Mouse (Mus musculus) left cerebral cortex, postnatal 4 days (tissue): Measurements from ENCODE around the gene Ttc29. TPM values are rescaled to one million over a fixed set of nuclear protein-coding genes. Genes with fewer than 3 reads are reported as not detected.
A peak's percentile ranks its signal among the peaks of the same experiment; 100 is the strongest.

Experiments used
- DNase-seq: peaks from one replicate; pipeline ENCODE4 v3.0.0-alpha.2; 2022
- intact Hi-C: fragments of 180-260 bp; cut with DNase I; formaldehyde crosslinking; loops from one replicate; pipeline ENCODE4 v1.15.1; 2025
- total RNA-seq, 2 experiments: library from RNA; stranded (reverse); gene quantifications; 2 replicates each; pipeline ENCODE4 v1.2.3; 2021

Ttc29 gene
- total RNA-seq, 2 experiments from 2014 or later, result 0.58 to 1.8 TPM

DNA sequence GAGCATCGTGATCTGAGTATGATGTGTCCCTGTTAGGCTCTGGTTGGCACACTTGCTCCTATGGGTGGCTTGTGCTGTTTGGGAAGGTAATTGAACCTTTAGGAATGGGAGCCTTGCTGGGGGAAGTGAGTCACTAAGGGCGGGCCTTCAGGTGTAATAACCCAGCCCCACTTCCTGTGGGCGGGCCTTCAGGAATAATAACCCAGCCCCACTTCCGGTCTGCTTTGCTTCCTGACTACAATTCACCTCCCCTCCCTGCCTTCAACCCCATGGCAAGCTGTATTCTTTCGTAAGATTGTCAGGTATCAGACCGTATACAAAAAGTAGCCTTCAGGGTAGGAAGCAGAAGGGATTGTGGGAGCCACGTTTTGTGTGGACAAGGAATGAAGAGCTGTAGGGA is 177.7 kb downstream of the Ttc29 start:
- intact Hi-C loops, result no loop called here
- DNase-seq, result no peak

DNA sequence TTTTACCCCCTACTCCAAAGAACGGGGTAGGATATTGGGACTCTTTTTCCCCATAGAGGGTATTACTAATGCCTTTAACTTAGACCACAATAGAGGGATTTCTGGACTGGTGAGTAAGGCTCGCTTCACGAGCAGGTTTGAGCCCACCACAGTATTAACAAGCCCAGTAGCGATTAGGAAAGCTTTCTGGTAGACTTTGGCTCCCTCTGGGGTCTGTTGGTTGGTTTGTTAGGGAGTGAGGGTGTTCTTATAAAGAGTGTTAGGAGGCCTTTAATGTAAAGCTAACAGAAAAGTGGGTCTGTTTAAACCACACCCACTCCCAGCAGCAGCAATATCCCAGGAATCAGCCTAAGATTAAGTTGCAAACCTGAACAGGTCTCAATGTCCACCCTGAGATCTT is 206.2 kb downstream of the Ttc29 start:
- DNase-seq, result no peak
- intact Hi-C loops, result no loop called here

DNA sequence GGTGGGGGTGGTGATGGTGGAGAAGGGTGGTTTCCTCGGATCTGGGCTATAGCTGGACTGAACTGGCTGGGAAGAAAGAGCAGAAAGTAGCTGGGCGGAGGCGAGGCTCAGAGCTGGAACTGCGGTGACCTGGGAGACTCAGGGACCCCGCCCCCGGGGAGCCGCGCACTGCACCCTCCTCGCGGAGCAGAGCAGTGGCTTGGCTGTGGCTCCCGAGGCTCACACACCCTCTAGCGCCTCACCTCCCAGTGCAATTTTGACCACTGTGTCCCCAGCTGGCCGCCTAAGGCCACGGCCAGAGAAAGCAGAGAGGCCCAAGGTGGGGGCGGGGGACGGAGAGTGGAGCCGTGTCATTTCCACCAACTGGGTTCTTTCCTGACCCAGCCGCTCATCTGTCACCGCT is 207.0 kb downstream of the Ttc29 start:
- DNase-seq, result peak; percentile 31
- intact Hi-C loops, result loop anchor here (5.0 kb wide), 1 partner anchor 183 kb away; no protein-coding TSS in a partner anchor

DNA sequence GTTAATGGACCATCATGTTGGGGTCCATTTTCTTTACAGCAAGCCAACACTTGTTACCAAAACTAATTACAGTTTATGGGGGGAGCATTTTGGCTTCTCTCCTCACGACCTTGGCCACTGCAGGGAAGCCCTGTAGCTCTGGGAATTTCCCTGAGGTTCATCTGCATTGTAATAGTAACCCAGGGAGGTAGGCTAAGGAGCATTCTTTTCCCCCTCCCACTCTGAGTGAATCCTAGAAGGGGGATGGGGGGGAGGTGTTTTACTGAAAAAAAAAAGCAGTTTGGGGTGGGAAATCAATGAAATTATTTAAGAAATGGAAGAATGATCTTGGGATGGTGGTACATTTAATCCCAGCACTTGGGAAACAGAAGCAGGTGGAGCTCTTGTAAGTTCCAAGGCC is 210.8 kb downstream of the Ttc29 start:
- DNase-seq, result no peak
- intact Hi-C loops, result loop anchor here (5.0 kb wide), 1 partner anchor 187 kb away; no protein-coding TSS in a partner anchor

DNA sequence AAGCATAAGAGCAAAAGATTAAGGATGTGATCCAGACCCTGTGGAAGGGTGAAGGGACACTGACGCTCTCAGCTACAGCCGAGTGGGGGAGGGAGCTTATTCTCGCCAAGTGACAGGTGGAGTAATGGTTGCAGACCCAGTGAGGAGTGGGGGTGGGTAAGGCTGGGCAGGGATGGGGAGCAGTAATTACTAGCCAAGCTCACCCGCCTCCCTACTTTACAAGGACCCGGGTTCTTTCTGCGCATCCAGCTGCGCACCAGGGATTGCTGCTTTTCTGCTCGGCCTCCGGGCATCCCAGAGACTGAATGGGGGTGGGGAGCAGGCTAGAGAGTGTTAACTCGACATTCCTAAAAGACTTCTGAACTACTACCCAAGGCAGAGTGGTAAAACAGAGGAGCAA is 213.4 kb downstream of the Ttc29 start:
- intact Hi-C loops, result no loop called here
- DNase-seq, result no peak

DNA sequence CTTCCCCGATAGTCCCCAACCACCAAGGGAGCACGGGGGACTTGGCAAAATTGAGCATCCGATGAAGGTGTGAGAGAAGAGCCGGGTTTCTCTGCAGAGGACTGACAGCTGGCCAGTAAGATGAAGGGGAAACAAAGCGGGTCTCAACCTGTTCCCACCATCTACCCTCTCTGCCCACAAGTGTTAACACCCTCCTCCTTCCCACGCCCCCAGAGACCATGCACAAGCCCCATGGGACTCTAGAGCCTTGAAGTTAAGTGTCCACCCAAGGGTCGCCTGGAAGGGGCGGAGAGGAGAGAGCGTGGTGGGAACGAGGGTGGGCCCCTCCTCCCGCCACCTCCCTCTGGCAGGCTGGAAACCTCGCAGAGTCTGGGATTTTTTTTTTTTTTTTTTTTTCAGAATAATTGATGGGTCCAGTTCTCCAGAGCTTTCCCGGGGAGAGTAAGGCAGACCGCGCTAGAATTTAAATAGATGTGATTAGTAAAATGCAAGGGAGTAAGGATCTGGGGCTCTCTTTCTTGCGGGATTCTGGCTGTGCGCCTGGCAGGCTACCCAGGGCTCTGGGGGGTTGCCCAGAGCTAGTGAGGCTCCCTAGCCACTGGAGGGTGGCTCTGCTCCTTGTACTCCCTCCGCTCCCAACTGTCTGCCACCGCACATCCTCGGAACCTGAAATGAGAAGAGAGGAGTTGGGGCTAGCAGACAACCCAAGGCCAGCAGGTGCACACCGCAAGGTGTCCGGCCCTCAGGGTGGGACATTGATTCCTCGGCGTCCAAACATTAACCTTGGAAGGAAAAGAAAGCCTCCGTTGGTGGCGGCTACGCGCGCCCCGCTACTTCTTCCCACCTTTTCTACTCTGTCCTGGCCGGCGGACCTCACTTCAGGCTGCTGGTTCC is 214.0 kb downstream of the Ttc29 start:
- intact Hi-C loops, result no loop called here

DNA sequence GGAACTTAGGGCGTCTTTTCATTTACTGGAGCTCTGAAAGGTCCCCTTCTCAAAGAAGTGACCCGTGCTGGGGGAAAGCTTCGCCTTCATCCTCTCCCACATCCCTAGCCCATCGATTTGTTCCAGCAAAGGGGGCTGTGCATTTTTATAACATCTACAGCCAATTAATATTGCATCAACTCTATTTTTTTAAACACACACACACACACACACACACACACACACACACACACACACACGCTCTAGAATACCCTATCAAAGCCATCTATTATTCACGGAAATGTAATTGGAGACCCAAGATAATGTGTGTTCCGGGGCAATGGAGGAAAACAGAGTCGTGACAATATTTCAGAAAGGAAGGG is 214.7 kb downstream of the Ttc29 start:
- intact Hi-C loops, result no loop called here
- no peak for DNase-seq

More for the DNA sequence above, 214.0 kb downstream of the Ttc29 start:
- no peak for DNase-seq

DNA sequence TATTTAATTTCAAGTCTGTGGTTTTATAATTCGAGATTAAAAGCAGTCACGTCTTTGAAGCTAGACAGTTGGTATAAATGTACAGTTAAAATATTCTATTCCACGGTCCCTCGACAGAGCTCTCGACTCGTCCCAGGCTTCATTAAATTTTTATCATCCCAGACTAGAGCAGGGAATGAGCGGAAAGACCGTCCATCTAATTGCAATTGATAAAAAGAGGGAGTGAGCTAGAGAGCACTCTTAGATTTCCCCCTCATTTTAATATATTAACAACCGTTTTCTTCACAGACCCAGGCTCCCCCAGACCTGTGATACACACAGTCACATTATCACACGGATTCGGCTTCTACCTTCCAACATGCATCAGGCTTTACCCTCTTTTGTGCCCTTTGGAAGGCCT is 215.1 kb downstream of the Ttc29 start:
- intact Hi-C loops, result no loop called here

DNA sequence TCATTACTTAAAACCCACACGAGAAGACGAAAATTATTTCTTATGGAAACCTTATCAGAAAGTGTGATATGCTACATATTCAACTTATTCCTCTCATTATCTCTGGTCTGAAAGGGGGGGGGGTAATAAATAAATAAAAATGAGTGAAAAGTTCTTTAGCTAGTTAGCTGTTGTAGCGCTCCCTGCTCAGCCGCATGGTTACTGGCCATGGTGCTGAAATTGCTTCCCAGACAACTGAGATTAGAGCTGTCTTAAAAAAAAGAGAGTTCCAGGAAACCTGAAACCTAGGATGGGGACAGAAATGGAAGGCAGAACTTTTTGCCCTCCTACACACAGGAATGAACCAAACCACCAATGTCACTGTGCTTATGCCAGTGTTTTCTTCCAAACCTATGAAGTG is 218.3 kb downstream of the Ttc29 start:
- DNase-seq, result peak; percentile 22
- intact Hi-C loops, result no loop called here

More for the DNA sequence above, 215.1 kb downstream of the Ttc29 start:
- DNase-seq, result no peak

DNA sequence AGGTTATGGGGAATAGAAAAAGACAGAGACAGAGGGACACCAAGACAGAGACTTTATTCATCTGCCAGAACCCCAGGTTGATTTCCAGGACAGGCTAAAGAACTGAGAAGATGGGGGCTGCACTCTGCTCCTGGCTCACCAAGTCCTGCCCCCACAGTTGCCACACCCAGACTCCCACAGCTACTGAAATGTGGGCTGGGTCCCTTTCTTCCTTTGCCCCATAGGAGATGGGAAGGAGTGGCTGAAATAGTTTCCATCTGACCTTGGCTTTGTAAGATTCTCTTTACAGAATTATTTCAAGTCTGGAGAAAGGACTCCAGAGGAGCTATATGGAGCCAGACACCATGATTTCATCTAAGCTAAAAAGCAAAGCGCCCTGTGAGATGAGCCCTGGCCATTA is 219.4 kb downstream of the Ttc29 start:
- intact Hi-C loops, result no loop called here
- no peak for DNase-seq

DNA sequence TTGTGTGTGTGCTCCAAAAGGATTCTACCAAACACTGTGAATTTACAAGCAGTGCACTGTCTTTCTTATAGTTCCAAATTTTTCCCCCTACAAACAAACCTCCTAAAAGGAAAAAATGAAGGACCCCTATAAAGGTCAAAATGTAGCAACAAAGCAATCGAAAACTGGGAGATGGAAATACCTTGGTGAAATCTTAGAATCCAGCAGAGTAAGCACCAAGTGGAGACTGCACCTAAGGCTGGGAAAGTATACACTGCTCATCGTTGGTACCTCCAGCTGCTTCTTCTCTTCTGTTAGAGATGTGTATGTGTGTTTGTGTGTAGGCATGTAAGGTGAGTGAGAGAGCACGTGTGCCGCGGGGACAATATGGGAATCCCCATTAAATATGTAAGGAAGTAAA is 220.2 kb downstream of the Ttc29 start:
- intact Hi-C loops, result no loop called here
- no peak for DNase-seq

DNA sequence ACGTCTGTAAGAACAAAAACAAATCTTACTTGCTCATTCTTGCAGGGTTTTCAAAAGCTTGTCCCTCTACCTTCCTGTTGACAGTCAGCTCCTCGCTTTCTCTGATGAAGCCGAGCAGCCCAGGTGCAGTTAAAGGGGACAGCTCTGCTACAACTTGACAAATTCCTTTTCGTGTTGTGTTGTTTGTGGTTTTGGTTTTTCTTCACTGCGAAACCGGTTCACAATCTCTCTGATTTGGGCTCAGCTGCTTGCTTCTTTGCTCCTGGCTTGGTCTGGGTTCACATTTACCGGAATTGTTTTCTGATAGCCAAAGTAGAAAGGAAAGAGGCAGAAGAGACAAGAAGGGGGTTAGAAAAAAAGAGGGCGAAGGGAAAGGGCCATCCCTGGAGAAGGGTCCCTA is 221.2 kb downstream of the Ttc29 start:
- no peak for DNase-seq
- intact Hi-C loops, result no loop called here

DNA sequence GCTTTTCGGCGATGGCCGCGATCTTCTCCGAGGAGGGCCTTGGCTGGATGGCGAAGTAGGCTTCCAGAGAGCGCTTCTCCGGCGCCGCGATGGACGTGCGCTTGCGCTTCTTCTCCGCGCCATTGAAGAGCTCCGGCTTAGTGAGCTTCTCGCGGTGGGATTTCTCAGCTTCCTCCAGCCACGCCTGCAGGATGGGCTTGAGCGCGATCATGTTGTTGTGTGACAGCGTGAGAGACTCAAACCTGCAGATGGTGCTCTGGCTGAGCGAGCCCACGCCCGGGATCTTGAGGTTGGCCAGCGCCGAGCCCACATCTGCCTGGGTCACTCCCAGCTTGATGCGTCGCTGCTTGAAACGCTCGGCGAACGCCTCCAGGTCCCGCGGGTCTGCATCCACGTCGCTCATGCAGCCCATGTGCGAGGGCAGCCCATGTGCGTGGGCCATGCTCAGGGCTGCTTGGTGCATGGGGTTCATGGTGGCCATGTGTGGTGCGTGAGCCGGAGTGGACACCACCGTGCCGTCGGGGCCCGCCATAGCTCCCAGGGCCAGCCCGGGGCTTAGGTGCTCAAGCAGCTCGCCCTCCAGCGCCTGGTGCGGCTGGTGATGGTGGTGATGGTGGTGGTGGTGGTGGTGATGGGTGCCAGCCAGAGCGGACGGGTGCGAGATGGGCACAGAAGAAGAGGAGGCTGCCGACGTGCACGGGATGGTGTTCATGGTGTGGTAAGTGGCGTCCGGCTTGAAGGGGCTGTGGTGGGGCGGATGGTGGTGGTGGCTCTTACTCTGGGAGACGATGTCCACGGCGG is 221.9 kb downstream of the Ttc29 start:
- peak; percentile 8 for DNase-seq
- intact Hi-C loops, result no loop called here

DNA sequence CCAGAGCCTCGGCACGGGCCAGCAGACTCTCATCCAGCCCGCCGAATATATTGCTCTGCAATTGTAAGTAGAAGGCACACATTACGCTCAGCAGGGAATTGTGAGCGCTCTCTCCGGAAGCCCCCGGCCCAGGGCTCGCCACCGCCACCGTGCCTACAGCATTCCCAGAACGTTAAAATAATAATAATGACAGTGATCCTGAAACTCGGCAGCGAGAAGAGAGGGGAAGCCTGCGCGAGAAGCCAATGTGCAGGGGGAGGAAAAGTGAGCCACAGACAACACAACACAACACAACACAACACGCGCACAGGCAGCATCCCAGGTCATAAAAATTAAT is 222.5 kb downstream of the Ttc29 start:
- intact Hi-C loops, result no loop called here
- DNase-seq, result no peak

DNA sequence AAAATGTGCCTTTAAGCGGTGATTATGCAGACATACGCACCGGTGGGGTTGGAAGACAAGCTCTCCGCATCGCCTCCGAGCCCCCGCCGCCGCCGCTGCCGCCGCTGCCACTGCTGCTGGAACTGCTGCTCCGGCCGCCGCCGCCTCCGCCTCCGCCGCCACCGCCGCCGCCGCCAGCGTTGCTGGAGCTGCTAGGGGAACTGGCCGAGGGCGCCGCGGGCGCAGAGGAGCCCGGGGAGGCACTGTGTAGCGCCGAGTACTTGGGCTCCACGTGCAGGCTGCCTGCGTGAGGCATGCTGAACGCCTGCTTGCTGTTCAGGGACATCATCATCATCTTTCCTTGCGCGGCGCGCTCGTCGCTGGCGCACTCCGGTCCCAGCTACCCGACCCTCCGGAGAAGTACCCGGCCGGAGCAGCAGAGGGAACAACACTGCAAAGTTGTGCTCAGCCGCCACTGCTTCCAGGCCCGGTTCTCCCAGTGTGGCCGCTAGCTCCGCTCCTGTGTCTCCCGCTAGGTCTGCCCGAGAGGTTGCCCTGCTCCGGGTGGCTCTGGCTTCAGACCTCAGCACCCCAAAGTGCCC is 223.1 kb downstream of the Ttc29 start, which contains the start of gene Pou4f2:
Pou4f2 (minus strand) TSS at position 575 of the 581 bp plus-strand sequence.
- intact Hi-C loops, result no loop called here
- DNase-seq, result peak; percentile 31

DNA sequence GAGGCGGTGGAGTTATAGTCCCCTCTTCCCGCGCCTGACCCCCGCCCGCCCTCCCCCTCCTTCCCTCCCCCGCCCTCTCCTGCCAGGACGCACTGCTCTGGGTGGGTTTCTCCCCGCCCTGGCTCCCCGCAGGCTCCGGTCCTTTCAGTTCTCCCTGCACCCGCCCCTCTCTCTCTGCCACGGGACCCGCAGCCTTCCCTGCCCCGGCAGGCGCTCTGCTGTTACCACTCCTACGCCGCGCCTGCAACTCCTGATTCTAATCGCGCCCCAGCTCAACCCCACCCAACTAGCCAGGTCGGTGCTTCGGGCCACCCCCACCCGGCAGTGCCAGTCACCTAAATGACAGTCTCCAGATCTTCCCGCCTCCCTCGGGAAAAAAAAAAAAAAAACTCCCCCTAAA is 223.6 kb downstream of the Ttc29 start:
- DNase-seq, result peak; percentile 6
- intact Hi-C loops, result no loop called here

DNA sequence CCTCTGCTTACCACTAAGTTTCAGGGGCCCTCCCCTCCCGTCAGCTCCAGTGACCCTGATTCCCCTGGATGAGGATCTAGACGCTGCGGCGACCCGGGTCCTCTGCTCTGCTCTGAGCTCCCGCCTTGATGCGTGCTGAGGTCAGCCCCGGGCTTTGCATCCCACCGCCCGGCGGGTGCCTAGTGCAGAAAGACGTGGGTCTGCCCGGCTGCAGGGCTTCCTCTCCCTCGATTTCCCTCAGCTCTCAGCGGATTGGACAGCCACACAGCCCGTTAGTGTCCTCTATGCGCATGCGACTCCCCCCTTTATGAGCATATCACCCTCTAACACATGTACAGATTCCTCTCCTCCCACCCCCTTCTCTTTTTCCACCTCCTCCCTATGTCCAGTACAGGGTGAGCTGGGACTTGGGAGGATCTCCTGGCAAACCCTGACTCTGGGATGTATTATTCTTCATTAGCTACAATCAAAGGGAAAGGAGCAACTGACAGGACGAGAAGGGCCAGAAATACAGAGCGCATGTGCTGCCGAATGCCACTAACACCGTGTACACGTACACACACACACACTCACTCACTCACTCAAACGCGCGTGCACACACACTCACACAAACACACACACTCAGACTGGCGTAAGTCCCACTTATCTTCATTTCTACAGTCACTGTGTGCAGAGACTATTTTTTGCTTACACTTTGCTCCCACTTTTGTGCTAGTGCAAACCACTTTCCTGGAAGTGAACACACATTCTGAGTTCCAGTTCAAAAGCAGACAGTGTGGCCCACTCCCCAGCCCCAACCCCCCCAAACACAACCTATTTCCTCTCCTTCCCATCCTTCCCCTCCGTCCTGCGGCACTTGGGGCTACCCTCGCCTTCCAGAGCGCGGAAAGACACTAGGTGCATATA is 224.3 kb downstream of the Ttc29 start:
- intact Hi-C loops, result no loop called here
- peak; percentile 24 for DNase-seq

DNA sequence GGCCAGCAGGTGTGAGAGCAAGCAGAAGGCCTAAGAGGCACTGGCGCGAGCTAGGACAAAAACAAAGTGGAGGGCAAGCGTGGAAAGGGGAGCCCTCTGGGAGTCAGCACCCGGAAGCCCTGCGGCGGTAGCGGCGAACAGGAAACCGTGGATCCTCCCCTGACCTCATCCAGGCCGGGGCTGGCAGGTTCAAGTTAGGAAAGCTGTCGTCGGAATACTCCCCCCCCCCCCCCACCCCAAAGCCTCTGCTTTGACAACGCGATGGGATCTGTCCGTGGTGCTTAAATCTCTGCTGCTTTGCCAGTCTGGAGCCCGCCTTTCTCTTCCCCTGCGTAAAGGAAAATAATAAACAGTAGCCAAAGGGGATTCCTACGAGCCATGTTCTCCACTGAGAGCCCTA is 225.0 kb downstream of the Ttc29 start:
- intact Hi-C loops, result no loop called here
- peak; percentile 11 for DNase-seq

DNA sequence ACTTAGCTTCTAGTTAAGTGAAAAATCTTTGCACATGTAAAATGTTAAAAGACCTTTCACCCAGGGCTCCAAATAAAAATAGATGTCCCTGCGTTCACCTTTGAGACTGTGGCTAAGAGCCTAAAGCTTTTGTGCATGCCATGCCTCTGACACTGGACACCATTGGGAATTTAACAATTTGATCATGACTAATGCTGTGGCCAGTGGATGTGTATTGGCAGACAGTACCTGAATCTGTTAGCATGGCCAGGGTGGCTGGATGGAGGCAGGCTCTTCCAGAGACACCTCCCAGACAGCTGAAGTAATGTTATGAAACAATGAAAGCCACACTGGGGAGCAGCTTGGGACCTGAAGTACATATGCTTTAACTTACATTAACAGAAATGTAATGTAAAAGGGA is 229.7 kb downstream of the Ttc29 start:
- no peak for DNase-seq
- intact Hi-C loops, result no loop called here
